ENCODE assay signal across 31 mouse cellular contexts in genomic region chr6:142395756-142396155, GRCm38 (mm10). TPM values are rescaled to one million over a fixed set of nuclear protein-coding genes. Genes with fewer than 3 reads are reported as not detected.
"Had no signal": no experiment of that assay in that cellular context is flagged by ENCODE, and none has a peak within 500 bp of the region (broad histone marks: within the 10 kb centered on the region; RNA-seq: fewer than 3 reads in every experiment).

No protein-coding gene starts in this region.

- H3K9ac ChIP-seq: heart, embryonic 12.5 days; hindbrain, embryonic 13.5 days; hindbrain, embryonic 15.5 days; kidney, embryonic 15.5 days; limb, embryonic 12.5 days; liver, embryonic 13.5 days; liver, embryonic 15.5 days had no signal

- H3K4me3 ChIP-seq: heart, embryonic 10.5 days; heart, embryonic 12.5 days; hindbrain, embryonic 13.5 days; hindbrain, embryonic 15.5 days; kidney, embryonic 15.5 days; layer of hippocampus, adult 2 months; left cerebral cortex, adult 2 months; limb, embryonic 10.5 days; limb, embryonic 12.5 days; liver, embryonic 13.5 days; liver, embryonic 15.5 days had no signal

- ATAC-seq: hindbrain, postnatal 0 days; intestine, embryonic 16.5 days had no signal

- H3K4me1 ChIP-seq: heart, embryonic 10.5 days; hindbrain, embryonic 13.5 days; hindbrain, embryonic 15.5 days; kidney, embryonic 15.5 days; limb, embryonic 10.5 days had no signal

- H3K27me3 ChIP-seq: heart, embryonic 12.5 days; hindbrain, embryonic 13.5 days; hindbrain, embryonic 15.5 days; kidney, embryonic 15.5 days; limb, embryonic 12.5 days; liver, embryonic 13.5 days; liver, embryonic 15.5 days had no signal

- H3K27ac ChIP-seq: heart, embryonic 10.5 days; hindbrain, embryonic 13.5 days; hindbrain, embryonic 15.5 days; hindbrain, postnatal 0 days; kidney, embryonic 15.5 days; kidney, postnatal 0 days; left cerebral cortex, adult 2 months; limb, embryonic 10.5 days; limb, embryonic 12.5 days; liver, embryonic 13.5 days; liver, embryonic 15.5 days had no signal

- H3K9me3 ChIP-seq: heart, embryonic 10.5 days; heart, embryonic 12.5 days; hindbrain, embryonic 13.5 days; hindbrain, embryonic 15.5 days; kidney, embryonic 15.5 days; limb, embryonic 10.5 days; limb, embryonic 12.5 days; liver, embryonic 13.5 days; liver, embryonic 15.5 days had no signal

- H3K4me2 ChIP-seq: heart, embryonic 12.5 days; hindbrain, embryonic 13.5 days; hindbrain, embryonic 15.5 days; kidney, embryonic 15.5 days; limb, embryonic 12.5 days; liver, embryonic 13.5 days; liver, embryonic 15.5 days had no signal

- DNase-seq: gastrocnemius, postnatal 14 days; gastrocnemius, postnatal 36 days; heart, adult 18-20 months; heart, postnatal 10 days; heart, postnatal 36 days; kidney, adult 11 months; kidney, adult 2 months; kidney, adult 9 months; kidney, postnatal 14 days; kidney, postnatal 4 days; liver; liver, embryonic 13.5 days had no signal

RNA-seq across cellular contexts. Expression of gene Spx, which starts 17.5 kb away (rescaled TPM):
- total RNA-seq: gastrocnemius, adult 18-20 months; gastrocnemius, adult 8-10 months; gastrocnemius, postnatal 36 days; heart, adult 18-20 months; heart, adult 8-10 months; heart, postnatal 10 days; heart, postnatal 36 days; hematopoietic stem cell, adult 5-6 weeks had no signal
- polyA plus RNA-seq: heart, embryonic 14.5 days; heart, embryonic 16.5 days had no signal
